Mouse (Mus musculus) ovary, adult 18-20 months (tissue): Measurements from ENCODE around the gene Arnt2.

Experiments
- DNase-seq: peaks from one replicate; pipeline ENCODE4 v3.0.0; 2022; ENCODE audit warnings: low spot score, mixed read lengths

The Arnt2 gene

GRCm38 (mm10) chr7:84246093-84246492, 163.9 kb downstream of the Arnt2 start:
- DNase-seq, result no peak

DNA sequence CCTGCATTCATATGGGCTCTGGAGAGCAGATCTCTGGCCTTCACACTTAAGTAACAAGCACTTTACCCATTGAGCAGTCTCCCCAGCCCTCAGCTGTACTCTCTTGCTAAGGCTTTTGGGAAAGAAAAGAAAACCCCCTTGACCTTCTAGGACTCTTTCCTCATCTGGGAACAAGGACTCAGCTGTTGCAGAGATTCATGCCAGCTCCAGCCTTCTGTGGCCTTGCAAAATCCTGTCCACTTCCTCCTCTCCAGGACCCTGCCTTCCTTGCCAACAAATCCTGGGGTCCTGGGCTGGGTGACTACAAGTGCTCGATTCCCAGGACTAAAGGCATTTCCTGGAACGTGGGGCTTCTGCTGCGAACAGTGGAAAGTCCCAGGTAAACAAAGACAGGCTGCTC, 169.6 kb downstream of the Arnt2 start:
- DNase-seq, result no peak

GRCm38 (mm10) chr7:84237655-84238054, 172.3 kb downstream of the Arnt2 start:
- no peak for DNase-seq

DNA sequence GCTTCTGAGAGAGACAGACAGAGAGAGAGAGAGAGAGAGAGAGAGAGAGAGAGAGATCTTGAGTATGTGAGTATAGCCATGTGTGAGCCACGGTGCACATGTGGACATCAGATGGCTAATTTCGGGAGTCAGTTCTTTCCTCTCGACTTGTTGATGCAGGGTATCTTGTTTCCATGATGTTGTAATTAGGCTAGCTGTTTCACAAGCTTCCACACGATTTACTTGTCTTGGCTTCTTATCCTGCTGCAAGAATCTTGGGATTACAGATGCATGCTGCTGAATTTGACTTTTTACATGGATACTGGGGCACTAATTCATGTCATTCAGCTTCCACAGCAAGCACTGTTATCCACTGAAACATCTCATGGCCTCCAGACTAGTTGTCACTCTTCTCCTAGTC, 178.6 kb downstream of the Arnt2 start:
- DNase-seq, result no peak

GRCm38 (mm10) chr7:84227652-84228051, 182.3 kb downstream of the Arnt2 start:
- DNase-seq, result no peak

GRCm38 (mm10) chr7:84226909-84227308, 183.1 kb downstream of the Arnt2 start:
- no peak for DNase-seq

GRCm38 (mm10) chr7:84212112-84212511, 197.9 kb downstream of the Arnt2 start:
- no peak for DNase-seq

GRCm38 (mm10) chr7:84210585-84211291, 199.2 kb downstream of the Arnt2 start:
- no peak for DNase-seq

- DNase-seq, result no peak
These were observed 206.0 kb downstream of the Arnt2 start for GRCm38 (mm10) chr7:84203981-84204380.

DNA sequence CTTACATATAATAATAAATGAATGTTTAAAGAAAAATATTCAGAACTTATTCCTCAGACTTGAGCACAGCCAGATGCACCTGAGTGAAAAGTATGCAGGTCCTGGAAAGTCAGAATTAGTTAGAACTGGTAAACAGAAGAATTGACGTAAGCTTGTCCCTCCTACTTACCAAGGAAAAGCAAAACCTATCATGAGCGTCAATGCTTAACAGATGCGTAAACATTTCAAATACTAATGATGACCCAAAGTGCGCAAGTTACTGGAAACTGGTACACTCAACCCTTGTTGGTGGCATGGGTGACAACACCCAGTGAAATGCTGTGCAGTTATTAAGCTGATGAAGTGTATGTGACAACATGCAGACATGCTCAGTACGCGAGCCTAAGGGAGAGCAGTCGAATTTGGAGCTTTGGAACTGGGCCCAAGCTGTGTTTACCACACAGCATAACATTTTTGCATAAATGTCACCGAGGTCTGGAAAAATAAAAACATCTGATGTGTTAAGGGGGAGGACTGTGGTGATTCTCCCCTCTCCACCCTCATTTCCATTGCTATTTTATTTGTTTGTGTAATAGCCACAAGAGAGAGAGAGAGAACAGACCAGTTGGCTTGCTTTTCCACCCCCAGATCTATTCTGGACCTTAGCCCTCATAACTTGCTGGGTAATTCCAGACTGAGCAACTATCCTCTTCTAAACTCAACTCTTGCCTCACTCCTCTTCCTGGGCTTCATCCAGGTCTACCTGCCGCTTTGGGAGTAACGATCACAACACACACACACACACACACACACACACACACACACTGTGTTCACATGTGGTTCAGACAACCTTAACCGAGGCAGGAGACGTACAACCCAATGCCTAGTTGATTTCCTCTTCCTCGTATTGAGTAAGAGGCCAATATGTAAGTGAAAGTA, 208.6 kb downstream of the Arnt2 start:
- DNase-seq, result no peak

GRCm38 (mm10) chr7:84197208-84197860, 212.6 kb downstream of the Arnt2 start:
- no peak for DNase-seq
